Mouse (Mus musculus): ENCODE data around the gene Chst10. TPM values are rescaled to one million over a fixed set of nuclear protein-coding genes. Genes with fewer than 3 reads are reported as not detected.

Gene Chst10
- polyA plus RNA-seq, 1 experiment = 20.5 TPM

- 84% methylated on average over 5 of the region's 5 CpGs for WGBS
- TF ChIP-seq POLR2A (IDR thresholded peaks at IDR 0.05; ENCODE audit: control insufficient read depth, extremely low read depth, insufficient read depth, low read length, poor library complexity) (no peak), CTCF (IDR thresholded peaks at IDR 0.05; ENCODE audit: borderline replicate concordance, control insufficient read depth, extremely low read depth, insufficient read depth, low read length, poor library complexity) (no peak)
- Histone ChIP-seq H3K27me3 (ENCODE audit: control insufficient read depth, insufficient read depth, low read length) (no peaks in the 10 kb centered on the region), H3K4me3 (ENCODE audit: control insufficient read depth, insufficient read depth, low read length) (no peak overlapping the region), H3K27ac (ENCODE audit: control insufficient read depth, insufficient read depth, low read length) (peak overlapping the region; percentile 88), H3K36me3 (ENCODE audit: control insufficient read depth, insufficient read depth, low read length) (no peaks in the 10 kb centered on the region; the same call in 1 of the 2 replicates), H3K4me1 (replicated peaks; ENCODE audit: control insufficient read depth, insufficient read depth, low read length) (peaks cover 16% of the 10 kb centered on the region)
- peak; percentile 39 for DNase-seq
These were observed 21.1 kb downstream of the Chst10 start for GRCm38 (mm10) chr1:38876671-38877382.

GRCm38 (mm10) chr1:38873911-38874310, 24.1 kb downstream of the Chst10 start:
- Histone ChIP-seq H3K4me1 (replicated peaks; ENCODE audit: control insufficient read depth, insufficient read depth, low read length) (peaks cover 19% of the 10 kb centered on the region), H3K27ac (ENCODE audit: control insufficient read depth, insufficient read depth, low read length) (no peak overlapping the region), H3K27me3 (ENCODE audit: control insufficient read depth, insufficient read depth, low read length) (no peaks in the 10 kb centered on the region), H3K4me3 (ENCODE audit: control insufficient read depth, insufficient read depth, low read length) (no peak overlapping the region), H3K36me3 (ENCODE audit: control insufficient read depth, insufficient read depth, low read length) (no peaks in the 10 kb centered on the region; the same call in 1 of the 2 replicates)
- TF ChIP-seq CTCF (IDR thresholded peaks at IDR 0.05; ENCODE audit: borderline replicate concordance, control insufficient read depth, extremely low read depth, insufficient read depth, low read length, poor library complexity) = no peak
- no peak for TF ChIP-seq POLR2A (IDR thresholded peaks at IDR 0.05; ENCODE audit: control insufficient read depth, extremely low read depth, insufficient read depth, low read length, poor library complexity)
- no peak for DNase-seq
- 95% methylated on average over 5 of the region's 5 CpGs for WGBS

- H3K27ac ChIP-seq (ENCODE audit: control insufficient read depth, insufficient read depth, low read length) = no peak overlapping the region
- 97% methylated on average over 6 of the region's 6 CpGs for WGBS
- H3K27me3 ChIP-seq (ENCODE audit: control insufficient read depth, insufficient read depth, low read length) = no peaks in the 10 kb centered on the region
- DNase-seq = no peak
- no peak overlapping the region for H3K4me3 ChIP-seq (ENCODE audit: control insufficient read depth, insufficient read depth, low read length)
- no peak for TF ChIP-seq CTCF (IDR thresholded peaks at IDR 0.05; ENCODE audit: borderline replicate concordance, control insufficient read depth, extremely low read depth, insufficient read depth, low read length, poor library complexity)
- H3K4me1 ChIP-seq (replicated peaks; ENCODE audit: control insufficient read depth, insufficient read depth, low read length) = peaks cover 12% of the 10 kb centered on the region
- no peaks in the 10 kb centered on the region; the same call in 1 of the 2 replicates for H3K36me3 ChIP-seq (ENCODE audit: control insufficient read depth, insufficient read depth, low read length)
These were observed 26.1 kb downstream of the Chst10 start for GRCm38 (mm10) chr1:38871834-38872233.

- Histone ChIP-seq H3K27me3 (ENCODE audit: control insufficient read depth, insufficient read depth, low read length) (no peaks in the 10 kb centered on the region), H3K36me3 (ENCODE audit: control insufficient read depth, insufficient read depth, low read length) (peaks cover 10% of the 10 kb centered on the region), H3K4me1 (replicated peaks; ENCODE audit: control insufficient read depth, insufficient read depth, low read length) (peaks cover 6% of the 10 kb centered on the region), H3K27ac (ENCODE audit: control insufficient read depth, insufficient read depth, low read length) (peak overlapping the region; percentile 39; the same call in 1 of the 2 replicates), H3K4me3 (ENCODE audit: control insufficient read depth, insufficient read depth, low read length) (no peak overlapping the region)
- 90% methylated on average over 13 of the region's 13 CpGs for WGBS
- DNase-seq = no peak
- TF ChIP-seq POLR2A (IDR thresholded peaks at IDR 0.05; ENCODE audit: control insufficient read depth, extremely low read depth, insufficient read depth, low read length, poor library complexity) (no peak), CTCF (IDR thresholded peaks at IDR 0.05; ENCODE audit: borderline replicate concordance, control insufficient read depth, extremely low read depth, insufficient read depth, low read length, poor library complexity) (no peak)
These were observed 28.4 kb downstream of the Chst10 start for GRCm38 (mm10) chr1:38869398-38870195.

GRCm38 (mm10) chr1:38866242-38866641, 31.7 kb downstream of the Chst10 start:
- WGBS = 95% methylated on average over 5 of the region's 5 CpGs
- TF ChIP-seq POLR2A (IDR thresholded peaks at IDR 0.05; ENCODE audit: control insufficient read depth, extremely low read depth, insufficient read depth, low read length, poor library complexity) = no peak
- no peak for TF ChIP-seq CTCF (IDR thresholded peaks at IDR 0.05; ENCODE audit: borderline replicate concordance, control insufficient read depth, extremely low read depth, insufficient read depth, low read length, poor library complexity)
- Histone ChIP-seq H3K4me3 (ENCODE audit: control insufficient read depth, insufficient read depth, low read length) (no peak overlapping the region), H3K27me3 (ENCODE audit: control insufficient read depth, insufficient read depth, low read length) (no peaks in the 10 kb centered on the region), H3K36me3 (ENCODE audit: control insufficient read depth, insufficient read depth, low read length) (peaks cover 10% of the 10 kb centered on the region; the same call in 1 of the 2 replicates), H3K4me1 (replicated peaks; ENCODE audit: control insufficient read depth, insufficient read depth, low read length) (peaks cover 8% of the 10 kb centered on the region), H3K27ac (ENCODE audit: control insufficient read depth, insufficient read depth, low read length) (no peak overlapping the region)
- DNase-seq = no peak

- Histone ChIP-seq H3K27ac (ENCODE audit: control insufficient read depth, insufficient read depth, low read length) (no peak overlapping the region), H3K4me1 (replicated peaks; ENCODE audit: control insufficient read depth, insufficient read depth, low read length) (0 out of 2 replicates have a peak, but pooled peaks cover 2% of the 10 kb centered on the region), H3K36me3 (ENCODE audit: control insufficient read depth, insufficient read depth, low read length) (peaks cover 10% of the 10 kb centered on the region; the same call in 1 of the 2 replicates), H3K4me3 (ENCODE audit: control insufficient read depth, insufficient read depth, low read length) (no peak overlapping the region), H3K27me3 (ENCODE audit: control insufficient read depth, insufficient read depth, low read length) (no peaks in the 10 kb centered on the region)
- WGBS = 88% methylated on average over 9 of the region's 9 CpGs
- TF ChIP-seq POLR2A (IDR thresholded peaks at IDR 0.05; ENCODE audit: control insufficient read depth, extremely low read depth, insufficient read depth, low read length, poor library complexity) (no peak), CTCF (IDR thresholded peaks at IDR 0.05; ENCODE audit: borderline replicate concordance, control insufficient read depth, extremely low read depth, insufficient read depth, low read length, poor library complexity) (no peak)
- DNase-seq = no peak
These were observed 33.6 kb downstream of the Chst10 start for GRCm38 (mm10) chr1:38864341-38864740.
